Mouse (Mus musculus) liver, adult 2 months (tissue): Measurements from ENCODE around the gene Fbxw17.

ENCODE experiments used
- CTCF ChIP-seq: fragments of 200-500 bp; IDR thresholded peaks from 2 replicates; pipeline ENCODE4 v1.5.1; 2011; ENCODE audit warnings: low read depth, low read length, control low read depth
- POLR2A ChIP-seq: fragments of 200-500 bp; IDR thresholded peaks from 2 replicates; pipeline ENCODE4 v1.6.1; 2011; ENCODE audit warnings: low read length, control low read depth; ENCODE audit not compliant: insufficient read depth; ENCODE audit errors: extremely low read depth

- no peak for TF ChIP-seq CTCF
- no peak for TF ChIP-seq POLR2A
Measured at GRCm38 (mm10) chr13:50418421-50418820, 757 bp downstream of the Fbxw17 start.
